Mouse (Mus musculus) heart, adult 2 months (tissue): ENCODE results near the gene Cd6.

ENCODE experiments used
- CTCF ChIP-seq: fragments of 200-600 bp; IDR thresholded peaks from 2 replicates; pipeline ENCODE4 v1.8.1; 2022; ENCODE audit warnings: antibody characterized with exemption, mild to moderate bottlenecking, moderate library complexity
- POLR2A ChIP-seq: fragments of 200-500 bp; IDR thresholded peaks from 2 replicates; pipeline ENCODE4 v1.6.1; 2011; ENCODE audit warnings: mild to moderate bottlenecking, low read depth, low read length, control low read depth; ENCODE audit not compliant: insufficient read depth

DNA sequence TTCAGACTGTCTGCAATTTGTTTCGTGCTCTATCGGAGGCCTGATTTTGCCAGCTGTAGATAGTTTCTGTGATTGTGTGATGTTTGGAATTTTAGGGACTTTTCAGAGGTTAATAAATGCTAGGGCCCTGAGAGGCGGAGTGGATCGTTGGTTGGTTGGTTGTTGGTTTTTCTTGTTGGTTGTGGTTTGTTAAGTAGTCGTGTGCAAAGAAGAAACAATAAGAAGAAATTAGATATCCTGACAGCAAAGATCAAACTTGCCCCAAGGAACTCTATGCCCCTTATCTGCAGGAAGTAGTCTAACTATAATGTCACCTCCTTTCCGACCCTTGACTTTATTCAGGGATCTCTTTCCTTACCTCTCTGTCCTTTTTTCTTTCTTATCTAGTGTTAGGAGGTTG is 18.4 kb downstream of the Cd6 start:
- TF ChIP-seq POLR2A (no peak), CTCF (no peak)
